Mouse (Mus musculus) heart, adult 2 months (tissue): ENCODE measurements around the gene Lrrc8c. TPM values are rescaled to one million over a fixed set of nuclear protein-coding genes. Genes with fewer than 3 reads are reported as not detected.

Experiments used
- DNase-seq, 2 experiments: peaks; one replicate each; pipeline ENCODE4 v3.0.0; 2021
- H3K27ac ChIP-seq: fragments of 200-600 bp; 2 replicates; pipeline ENCODE4 v1.8.1; 2022
- H3K27me3 ChIP-seq: fragments of 200-500 bp; 2 replicates; pipeline ENCODE4 v1.6.1; 2012; ENCODE audit warnings: mild to moderate bottlenecking, low read length, inconsistent platforms, mixed read lengths; ENCODE audit not compliant: control insufficient read depth, insufficient read depth
- H3K36me3 ChIP-seq: fragments of 200-500 bp; 2 replicates; pipeline ENCODE4 v1.6.1; 2012; ENCODE audit warnings: low read length, inconsistent platforms; ENCODE audit not compliant: control insufficient read depth, insufficient read depth
- H3K4me1 ChIP-seq: fragments of 200-500 bp; 2 replicates; pipeline ENCODE4 v1.6.1; 2011; ENCODE audit warnings: low read length; ENCODE audit not compliant: control insufficient read depth, insufficient read depth
- H3K4me3 ChIP-seq: fragments of 200-600 bp; 2 replicates; pipeline ENCODE4 v1.8.1; 2022
- H3K79me2 ChIP-seq: fragments of 200-500 bp; replicated peaks from 2 replicates; pipeline ENCODE4 v1.6.1; 2012; ENCODE audit warnings: mild to moderate bottlenecking, inconsistent platforms, low read length, moderate library complexity, mixed read lengths; ENCODE audit not compliant: control insufficient read depth, insufficient read depth
- H3K9ac ChIP-seq: fragments of 200-500 bp; 2 replicates; pipeline ENCODE4 v1.6.1; 2012; ENCODE audit warnings: low read depth, mild to moderate bottlenecking, control low read depth, inconsistent platforms, low read length, mixed read lengths
- CTCF ChIP-seq: fragments of 200-600 bp; IDR thresholded peaks from 2 replicates; pipeline ENCODE4 v1.8.1; 2022; ENCODE audit warnings: antibody characterized with exemption, mild to moderate bottlenecking, moderate library complexity
- EP300 ChIP-seq: fragments of 200-500 bp; IDR thresholded peaks from 2 replicates; pipeline ENCODE4 v1.6.1; 2011; ENCODE audit warnings: low read depth, low read length, control low read depth; ENCODE audit not compliant: insufficient read depth
- POLR2A ChIP-seq: fragments of 200-500 bp; IDR thresholded peaks from 2 replicates; pipeline ENCODE4 v1.6.1; 2011; ENCODE audit warnings: mild to moderate bottlenecking, low read depth, low read length, control low read depth; ENCODE audit not compliant: insufficient read depth
- WGBS: fragments of 180-500 bp; shearing (Covaris S2); methylation state at CpG from one replicate; pipeline ENCODE4 v1.1.7; 2018; 5-methylcytosine and 5-hydroxymethylcytosine counted together
- intact Hi-C: fragments of 180-260 bp; cut with DNase I; formaldehyde crosslinking; loops from one replicate; pipeline ENCODE4 v1.15.1; 2025
- polyA plus RNA-seq: library from polyadenylated mRNA; depleted of rRNA; stranded (reverse); fragments of >200 nt; gene quantifications from 2 replicates; pipeline ENCODE4 v1.2.3, GENCODE M21; 2012
- total RNA-seq, 2 experiments: library from RNA; stranded (reverse); gene quantifications; 2 replicates each; pipeline ENCODE4 v1.2.3; 2021

The Lrrc8c gene
- total and polyA plus RNA-seq, 3 experiments, result 19.7 to 35.5 (median 23.5) TPM

GRCm38 (mm10) chr5:105613002-105613401, 93.8 kb downstream of the Lrrc8c start:
- DNase-seq, result no peak
- H3K79me2 ChIP-seq, result no peaks in the 10 kb centered on the region
- 51% methylated on average over 9 of the region's 9 CpGs for WGBS
- intact Hi-C loops, result no loop called here
- no peak overlapping the region for H3K4me3 ChIP-seq
- TF ChIP-seq POLR2A (no peak), EP300 (no peak), CTCF (no peak)
- peaks cover 12% of the 10 kb centered on the region for H3K36me3 ChIP-seq
- no peak overlapping the region for H3K9ac ChIP-seq
- H3K27me3 ChIP-seq, result no peaks in the 10 kb centered on the region
- peaks cover 5% of the 10 kb centered on the region for H3K4me1 ChIP-seq
- no peak overlapping the region for H3K27ac ChIP-seq

DNA sequence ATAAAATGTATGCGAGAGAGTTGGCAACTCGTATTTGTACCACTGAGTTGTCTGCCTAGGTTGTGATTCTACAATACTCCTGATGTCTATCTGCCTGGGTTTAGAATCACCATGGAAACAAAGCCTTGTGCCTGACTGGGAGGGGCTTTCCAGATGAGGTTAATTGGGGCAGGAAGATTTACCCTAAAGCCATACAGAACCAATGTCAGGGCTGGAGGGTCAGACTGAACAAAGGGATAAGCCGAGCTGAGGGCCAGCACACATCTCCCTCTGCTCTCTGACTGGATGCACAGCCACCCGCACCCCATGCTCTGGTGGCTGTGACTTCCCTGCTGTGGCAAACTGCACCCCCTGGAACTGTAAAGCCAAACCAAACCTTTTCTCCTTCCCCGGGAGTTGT, 94.8 kb downstream of the Lrrc8c start:
- Histone ChIP-seq H3K27me3 (no peaks in the 10 kb centered on the region), H3K27ac (peak overlapping the region; percentile 74; the same call in 1 of the 2 replicates), H3K4me1 (peaks cover 5% of the 10 kb centered on the region), H3K79me2 (no peaks in the 10 kb centered on the region), H3K4me3 (no peak overlapping the region), H3K9ac (no peak overlapping the region), H3K36me3 (peaks cover 9% of the 10 kb centered on the region)
- DNase-seq, result no peak
- intact Hi-C loops, result loop anchor here (2.0 kb wide), 1 partner anchor 27 kb away; no protein-coding TSS in a partner anchor
- no peak for TF ChIP-seq EP300
- no peak for TF ChIP-seq CTCF
- no peak for TF ChIP-seq POLR2A
- WGBS, result 62% methylated on average over 5 of the region's 5 CpGs

GRCm38 (mm10) chr5:105614682-105615434, 95.7 kb downstream of the Lrrc8c start:
- Histone ChIP-seq H3K36me3 (peaks cover 10% of the 10 kb centered on the region), H3K27me3 (no peaks in the 10 kb centered on the region), H3K4me3 (no peak overlapping the region), H3K9ac (no peak overlapping the region), H3K79me2 (no peaks in the 10 kb centered on the region), H3K27ac (peak overlapping the region; percentile 74), H3K4me1 (peaks cover 5% of the 10 kb centered on the region)
- intact Hi-C loops, result loop anchor here (2.0 kb wide), 1 partner anchor 28 kb away; no protein-coding TSS in a partner anchor
- WGBS, result 50% methylated on average over 9 of the region's 9 CpGs
- no peak for DNase-seq
- no peak for TF ChIP-seq EP300
- TF ChIP-seq POLR2A, result no peak
- no peak for TF ChIP-seq CTCF

DNA sequence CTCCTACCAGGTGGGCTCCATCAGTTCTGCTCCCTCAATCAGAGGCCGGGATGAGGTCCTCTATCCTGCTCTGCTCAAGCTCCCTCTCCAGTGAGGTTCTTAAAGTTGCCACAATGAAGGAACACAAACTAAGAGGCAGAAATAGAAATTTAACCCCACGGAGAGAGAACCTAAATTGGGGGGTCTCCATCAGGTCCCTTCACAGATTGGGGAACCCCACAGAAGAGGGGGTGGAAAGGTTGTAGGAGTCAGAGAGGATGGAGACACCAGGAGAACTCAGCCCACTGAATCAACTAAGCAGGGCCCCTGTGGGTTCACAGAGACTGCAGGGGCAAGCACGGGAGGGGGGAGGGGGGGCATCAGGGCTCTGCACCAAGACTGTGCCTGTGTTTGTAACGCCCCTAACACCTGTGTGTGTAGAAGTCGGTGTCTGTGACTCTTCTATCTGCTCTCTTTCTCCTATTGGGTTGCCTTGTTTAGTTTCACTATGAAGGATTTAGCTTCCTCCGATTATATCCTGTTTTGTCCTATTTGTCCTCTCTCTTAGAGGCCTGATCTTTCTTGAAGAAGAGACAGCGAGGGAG, 96.8 kb downstream of the Lrrc8c start:
- DNase-seq, result no peak
- intact Hi-C loops, result loop anchor here (2.0 kb wide), 1 partner anchor 29 kb away; no protein-coding TSS in a partner anchor
- H3K79me2 ChIP-seq, result no peaks in the 10 kb centered on the region
- H3K9ac ChIP-seq, result no peak overlapping the region
- H3K4me1 ChIP-seq, result peaks cover 13% of the 10 kb centered on the region
- 62% methylated on average over 7 of the region's 7 CpGs for WGBS
- no peak overlapping the region for H3K4me3 ChIP-seq
- no peaks in the 10 kb centered on the region for H3K27me3 ChIP-seq
- peaks cover 13% of the 10 kb centered on the region for H3K36me3 ChIP-seq
- no peak for TF ChIP-seq POLR2A
- TF ChIP-seq CTCF, result no peak
- TF ChIP-seq EP300, result no peak
- peak overlapping the region; percentile 19; the same call in 1 of the 2 replicates for H3K27ac ChIP-seq

GRCm38 (mm10) chr5:105616538-105616937, 97.3 kb downstream of the Lrrc8c start:
- Histone ChIP-seq H3K27me3 (no peaks in the 10 kb centered on the region), H3K4me1 (peaks cover 15% of the 10 kb centered on the region), H3K79me2 (no peaks in the 10 kb centered on the region), H3K36me3 (peaks cover 16% of the 10 kb centered on the region), H3K4me3 (no peak overlapping the region), H3K9ac (no peak overlapping the region), H3K27ac (no peak overlapping the region; the same call in 1 of the 2 replicates)
- WGBS, result 65% methylated on average over 5 of the region's 5 CpGs
- intact Hi-C loops, result no loop called here
- no peak for DNase-seq
- no peak for TF ChIP-seq CTCF
- no peak for TF ChIP-seq POLR2A
- TF ChIP-seq EP300, result no peak

- TF ChIP-seq EP300 (no peak), CTCF (no peak), POLR2A (no peak)
- H3K27ac ChIP-seq, result no peak overlapping the region
- intact Hi-C loops, result no loop called here
- no peaks in the 10 kb centered on the region for H3K79me2 ChIP-seq
- no peak overlapping the region for H3K9ac ChIP-seq
- H3K36me3 ChIP-seq, result peaks cover 22% of the 10 kb centered on the region
- peaks cover 29% of the 10 kb centered on the region for H3K4me1 ChIP-seq
- H3K27me3 ChIP-seq, result no peaks in the 10 kb centered on the region
- no peak for DNase-seq
- no peak overlapping the region for H3K4me3 ChIP-seq
Measured at GRCm38 (mm10) chr5:105618510-105618909, 99.3 kb downstream of the Lrrc8c start.
